Mouse (Mus musculus): ENCODE measurements around the gene Acbd6. TPM values are rescaled to one million over a fixed set of nuclear protein-coding genes. Genes with fewer than 3 reads are reported as not detected.

The Acbd6 gene
- polyA plus RNA-seq, 1 experiment from 2014 or later = 96.0 TPM

- no peak overlapping the region for H3K4me2 ChIP-seq (ENCODE audit: low read length)
- no peak overlapping the region for H3K9ac ChIP-seq (ENCODE audit: low read depth, low read length)
- H3K36me3 ChIP-seq (ENCODE audit: control insufficient read depth, insufficient read depth, low read length) = no peaks in the 10 kb centered on the region
- no peak overlapping the region for H3K4me3 ChIP-seq (ENCODE audit: low read depth, low read length)
- H3K4me1 ChIP-seq (ENCODE audit: control insufficient read depth, insufficient read depth, low read length) = peaks cover 2% of the 10 kb centered on the region
- H3K9me3 ChIP-seq (replicated peaks; ENCODE audit: control insufficient read depth, low read length, poor library complexity, severe bottlenecking) = no peaks in the 10 kb centered on the region
- H3K27ac ChIP-seq (ENCODE audit: low read length) = no peak overlapping the region
- H3K27me3 ChIP-seq (ENCODE audit: control insufficient read depth, insufficient read depth, low read depth, low read length) = no peaks in the 10 kb centered on the region
- ATAC-seq = no peak
- 86% methylated on average over 6 of the region's 6 CpGs for WGBS
Observed at GRCm38 (mm10) chr1:155692230-155692629, 134.3 kb downstream of the Acbd6 start.

- H3K27me3 ChIP-seq (ENCODE audit: control insufficient read depth, insufficient read depth, low read depth, low read length) = no peaks in the 10 kb centered on the region
- no peaks in the 10 kb centered on the region for H3K9me3 ChIP-seq (replicated peaks; ENCODE audit: control insufficient read depth, low read length, poor library complexity, severe bottlenecking)
- no peak overlapping the region for H3K27ac ChIP-seq (ENCODE audit: low read length)
- no peak overlapping the region for H3K9ac ChIP-seq (ENCODE audit: low read depth, low read length)
- no peaks in the 10 kb centered on the region for H3K36me3 ChIP-seq (ENCODE audit: control insufficient read depth, insufficient read depth, low read length)
- no peak overlapping the region for H3K4me3 ChIP-seq (ENCODE audit: low read depth, low read length)
- 50% methylated on average over 11 of the region's 11 CpGs for WGBS
- no peak overlapping the region for H3K4me2 ChIP-seq (ENCODE audit: low read length)
- peaks cover 2% of the 10 kb centered on the region for H3K4me1 ChIP-seq (ENCODE audit: control insufficient read depth, insufficient read depth, low read length)
- no peak for ATAC-seq
Observed at GRCm38 (mm10) chr1:155693026-155693425, 135.1 kb downstream of the Acbd6 start.

- Histone ChIP-seq H3K4me3 (ENCODE audit: low read depth, low read length) (no peak overlapping the region), H3K4me1 (ENCODE audit: control insufficient read depth, insufficient read depth, low read length) (peaks cover 4% of the 10 kb centered on the region), H3K27me3 (ENCODE audit: control insufficient read depth, insufficient read depth, low read depth, low read length) (no peaks in the 10 kb centered on the region), H3K27ac (ENCODE audit: low read length) (no peak overlapping the region), H3K9me3 (replicated peaks; ENCODE audit: control insufficient read depth, low read length, poor library complexity, severe bottlenecking) (no peaks in the 10 kb centered on the region), H3K36me3 (ENCODE audit: control insufficient read depth, insufficient read depth, low read length) (no peaks in the 10 kb centered on the region), H3K9ac (ENCODE audit: low read depth, low read length) (no peak overlapping the region), H3K4me2 (ENCODE audit: low read length) (no peak overlapping the region)
- ATAC-seq = no peak
- 32% methylated on average over 5 of the region's 5 CpGs for WGBS
Observed at GRCm38 (mm10) chr1:155693443-155693842, 135.5 kb downstream of the Acbd6 start.

GRCm38 (mm10) chr1:155698373-155699159 lies 140.6 kb downstream of the Acbd6 start:
- Histone ChIP-seq H3K9me3 (replicated peaks; ENCODE audit: control insufficient read depth, low read length, poor library complexity, severe bottlenecking) (no peaks in the 10 kb centered on the region), H3K4me1 (ENCODE audit: control insufficient read depth, insufficient read depth, low read length) (peaks cover 6% of the 10 kb centered on the region; the same call in 1 of the 2 replicates), H3K9ac (ENCODE audit: low read depth, low read length) (no peak overlapping the region), H3K27me3 (ENCODE audit: control insufficient read depth, insufficient read depth, low read depth, low read length) (no peaks in the 10 kb centered on the region), H3K36me3 (ENCODE audit: control insufficient read depth, insufficient read depth, low read length) (no peaks in the 10 kb centered on the region), H3K27ac (ENCODE audit: low read length) (no peak overlapping the region), H3K4me2 (ENCODE audit: low read length) (no peak overlapping the region), H3K4me3 (ENCODE audit: low read depth, low read length) (no peak overlapping the region)
- no peak for ATAC-seq
- 64% methylated on average over 17 of the region's 17 CpGs for WGBS

- H3K27ac ChIP-seq (ENCODE audit: low read length) = no peak overlapping the region
- no peak overlapping the region for H3K4me2 ChIP-seq (ENCODE audit: low read length)
- no peaks in the 10 kb centered on the region for H3K36me3 ChIP-seq (ENCODE audit: control insufficient read depth, insufficient read depth, low read length)
- H3K27me3 ChIP-seq (ENCODE audit: control insufficient read depth, insufficient read depth, low read depth, low read length) = no peaks in the 10 kb centered on the region
- H3K9ac ChIP-seq (ENCODE audit: low read depth, low read length) = no peak overlapping the region
- no peak overlapping the region for H3K4me3 ChIP-seq (ENCODE audit: low read depth, low read length)
- H3K9me3 ChIP-seq (replicated peaks; ENCODE audit: control insufficient read depth, low read length, poor library complexity, severe bottlenecking) = no peaks in the 10 kb centered on the region
- no peak for ATAC-seq
- H3K4me1 ChIP-seq (ENCODE audit: control insufficient read depth, insufficient read depth, low read length) = peaks cover 6% of the 10 kb centered on the region; the same call in 1 of the 2 replicates
Observed at GRCm38 (mm10) chr1:155700886-155701285, 143.0 kb downstream of the Acbd6 start.

GRCm38 (mm10) chr1:155703191-155703680 lies 145.3 kb downstream of the Acbd6 start:
- WGBS = 82% methylated on average over 5 of the region's 5 CpGs
- ATAC-seq = no peak

GRCm38 (mm10) chr1:155704182-155704581 lies 146.3 kb downstream of the Acbd6 start:
- WGBS = 43% methylated on average over 5 of the region's 5 CpGs
- Histone ChIP-seq H3K4me2 (ENCODE audit: low read length) (no peak overlapping the region), H3K27me3 (ENCODE audit: control insufficient read depth, insufficient read depth, low read depth, low read length) (no peaks in the 10 kb centered on the region), H3K4me1 (ENCODE audit: control insufficient read depth, insufficient read depth, low read length) (no peaks in the 10 kb centered on the region), H3K4me3 (ENCODE audit: low read depth, low read length) (no peak overlapping the region), H3K36me3 (ENCODE audit: control insufficient read depth, insufficient read depth, low read length) (no peaks in the 10 kb centered on the region), H3K27ac (ENCODE audit: low read length) (no peak overlapping the region), H3K9me3 (replicated peaks; ENCODE audit: control insufficient read depth, low read length, poor library complexity, severe bottlenecking) (no peaks in the 10 kb centered on the region), H3K9ac (ENCODE audit: low read depth, low read length) (no peak overlapping the region)
- ATAC-seq = peak; percentile 57; the same call in 1 of the 2 replicates

More at GRCm38 (mm10) chr1:155703191-155703680, 145.3 kb downstream of the Acbd6 start:
- Histone ChIP-seq H3K4me3 (ENCODE audit: low read depth, low read length) (no peak overlapping the region), H3K9me3 (replicated peaks; ENCODE audit: control insufficient read depth, low read length, poor library complexity, severe bottlenecking) (no peaks in the 10 kb centered on the region), H3K27me3 (ENCODE audit: control insufficient read depth, insufficient read depth, low read depth, low read length) (no peaks in the 10 kb centered on the region), H3K36me3 (ENCODE audit: control insufficient read depth, insufficient read depth, low read length) (no peaks in the 10 kb centered on the region), H3K27ac (ENCODE audit: low read length) (no peak overlapping the region), H3K4me1 (ENCODE audit: control insufficient read depth, insufficient read depth, low read length) (peaks cover 6% of the 10 kb centered on the region; the same call in 1 of the 2 replicates), H3K4me2 (ENCODE audit: low read length) (no peak overlapping the region), H3K9ac (ENCODE audit: low read depth, low read length) (no peak overlapping the region)

GRCm38 (mm10) chr1:155713306-155713705 lies 155.4 kb downstream of the Acbd6 start:
- no peak overlapping the region for H3K4me3 ChIP-seq (ENCODE audit: low read depth, low read length)
- no peak overlapping the region for H3K4me2 ChIP-seq (ENCODE audit: low read length)
- H3K36me3 ChIP-seq (ENCODE audit: control insufficient read depth, insufficient read depth, low read length) = no peaks in the 10 kb centered on the region
- H3K27me3 ChIP-seq (ENCODE audit: control insufficient read depth, insufficient read depth, low read depth, low read length) = peaks cover 2% of the 10 kb centered on the region; the same call in 1 of the 2 replicates
- H3K9me3 ChIP-seq (replicated peaks; ENCODE audit: control insufficient read depth, low read length, poor library complexity, severe bottlenecking) = no peaks in the 10 kb centered on the region
- H3K27ac ChIP-seq (ENCODE audit: low read length) = no peak overlapping the region
- no peak overlapping the region for H3K9ac ChIP-seq (ENCODE audit: low read depth, low read length)
- ATAC-seq = no peak
- WGBS = 62% methylated on average over 2 of the region's 2 CpGs
- H3K4me1 ChIP-seq (ENCODE audit: control insufficient read depth, insufficient read depth, low read length) = peaks cover 4% of the 10 kb centered on the region; the same call in 1 of the 2 replicates

- Histone ChIP-seq H3K9ac (ENCODE audit: low read depth, low read length) (no peak overlapping the region), H3K27ac (ENCODE audit: low read length) (no peak overlapping the region), H3K9me3 (replicated peaks; ENCODE audit: control insufficient read depth, low read length, poor library complexity, severe bottlenecking) (no peaks in the 10 kb centered on the region), H3K27me3 (ENCODE audit: control insufficient read depth, insufficient read depth, low read depth, low read length) (peaks cover 6% of the 10 kb centered on the region), H3K4me3 (ENCODE audit: low read depth, low read length) (no peak overlapping the region), H3K36me3 (ENCODE audit: control insufficient read depth, insufficient read depth, low read length) (no peaks in the 10 kb centered on the region), H3K4me1 (ENCODE audit: control insufficient read depth, insufficient read depth, low read length) (peaks cover 4% of the 10 kb centered on the region; the same call in 1 of the 2 replicates), H3K4me2 (ENCODE audit: low read length) (no peak overlapping the region)
- ATAC-seq = no peak
Observed at GRCm38 (mm10) chr1:155715366-155715765, 157.4 kb downstream of the Acbd6 start.
